Mouse (Mus musculus) lung, adult 2 months (tissue): ENCODE measurements at regions not wholly inside any gene's neighbourhood (a gene's known extent, or its start where the extent isn't known, plus 50 kb on each side); places are given as distances from the start of the nearest gene placed in this dataset.

Source experiments
- CTCF ChIP-seq: fragments of 200-500 bp; IDR thresholded peaks from 2 replicates; pipeline ENCODE4 v1.5.1; 2011; ENCODE audit warnings: mild to moderate bottlenecking, low read length, control low read depth; ENCODE audit not compliant: insufficient read depth
- POLR2A ChIP-seq: fragments of 200-500 bp; IDR thresholded peaks from 2 replicates; pipeline ENCODE4 v1.6.1; 2011; ENCODE audit warnings: low read depth, mild to moderate bottlenecking, control low read depth, low read length, borderline replicate concordance; ENCODE audit errors: extremely low read depth

DNA sequence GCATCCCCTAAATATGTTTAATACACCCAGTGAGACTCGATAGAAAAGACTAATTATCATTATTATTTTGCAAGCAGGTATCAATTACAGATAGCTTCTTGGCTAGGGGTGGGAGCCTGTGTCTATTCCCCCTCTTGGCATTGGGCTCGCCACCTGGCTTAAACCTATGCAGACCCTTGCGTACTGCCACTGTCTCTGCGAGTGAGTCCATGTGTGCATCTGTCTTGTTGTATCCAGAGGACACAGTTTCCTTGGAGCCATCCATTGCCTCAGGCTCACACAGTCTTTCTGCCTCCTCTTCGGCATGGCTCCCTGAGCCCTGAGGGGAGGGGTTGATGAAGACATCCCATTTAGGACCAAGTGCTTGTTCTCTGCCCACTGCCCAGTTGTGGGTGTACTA is 99.1 kb upstream of the Mrps22 start:
- TF ChIP-seq CTCF = no peak
- TF ChIP-seq POLR2A = no peak
